Mouse (Mus musculus) R1 (cell line): Measurements from ENCODE around the gene Wars2.

Source experiments
- DNase-seq: peaks from one replicate; pipeline ENCODE4 v3.0.0-alpha.2; 2018; ENCODE audit warnings: low read depth, low spot score

Gene Wars2

DNA sequence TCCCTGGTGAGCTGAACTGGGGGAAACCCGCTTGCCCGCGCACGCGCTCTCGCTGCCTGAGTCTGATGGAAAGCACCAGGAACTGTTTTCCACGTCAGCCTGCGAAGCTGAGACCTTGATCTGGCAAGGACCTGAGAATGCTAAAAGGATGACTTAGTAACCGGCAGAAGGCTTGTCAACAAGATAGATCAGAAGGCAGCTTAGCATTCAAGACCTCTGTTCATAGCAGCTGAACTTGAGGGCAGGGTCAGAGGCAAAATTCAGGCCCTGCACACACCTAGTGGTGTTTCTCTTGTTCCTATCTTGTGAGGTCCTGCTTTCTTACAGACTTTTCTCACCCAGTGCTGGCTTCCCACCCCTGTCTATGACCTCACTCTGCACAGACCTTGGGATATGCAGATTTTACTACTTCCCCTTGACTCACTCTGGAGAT is 122.6 kb downstream of the Wars2 start:
- DNase-seq: no peak

DNA sequence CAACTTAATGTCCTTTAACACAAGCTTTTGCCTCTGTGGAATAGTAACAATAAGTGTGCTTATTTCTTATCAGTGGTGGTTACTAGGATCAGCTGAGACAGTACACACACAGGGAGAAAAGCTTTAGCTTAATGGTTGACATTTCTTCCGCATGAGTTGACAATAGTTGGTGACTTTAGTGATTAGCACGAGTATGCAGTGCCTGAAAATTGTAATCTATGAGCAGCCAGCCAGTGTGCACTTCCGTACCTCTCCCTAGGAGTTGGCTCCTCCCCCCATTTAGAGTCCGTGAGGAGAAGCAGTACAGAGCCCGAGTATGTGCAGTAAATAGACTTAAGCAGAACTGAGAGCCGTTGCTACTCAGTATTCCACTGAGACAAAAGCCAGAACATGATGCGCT is 123.8 kb downstream of the Wars2 start:
- DNase-seq: no peak

DNA sequence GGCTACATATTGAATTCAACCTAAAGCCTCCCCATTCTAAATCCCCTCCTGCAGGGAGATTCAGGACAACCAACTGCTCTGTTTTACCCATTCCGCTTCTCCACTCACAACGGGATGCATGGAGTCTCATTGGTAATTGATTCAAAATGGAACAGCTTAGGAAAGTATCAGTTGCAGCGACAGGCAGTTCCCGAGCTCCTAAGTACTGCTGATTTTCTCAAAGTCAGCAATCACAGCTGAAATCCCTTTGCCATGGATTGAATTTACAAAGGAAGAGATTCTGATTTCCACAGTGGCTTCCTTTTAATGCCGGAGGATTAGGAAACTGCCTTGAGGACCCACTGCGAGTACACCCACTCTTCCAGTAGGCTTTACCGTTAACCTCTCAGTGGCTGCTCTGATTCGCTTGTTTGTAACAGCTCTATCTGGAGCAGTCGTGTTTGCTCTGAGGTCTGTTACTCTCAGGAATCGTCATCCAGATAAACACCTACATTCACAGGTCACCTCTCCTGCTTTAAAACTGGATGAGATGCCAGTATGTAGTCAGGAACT is 126.0 kb downstream of the Wars2 start:
- DNase-seq: no peak

DNA sequence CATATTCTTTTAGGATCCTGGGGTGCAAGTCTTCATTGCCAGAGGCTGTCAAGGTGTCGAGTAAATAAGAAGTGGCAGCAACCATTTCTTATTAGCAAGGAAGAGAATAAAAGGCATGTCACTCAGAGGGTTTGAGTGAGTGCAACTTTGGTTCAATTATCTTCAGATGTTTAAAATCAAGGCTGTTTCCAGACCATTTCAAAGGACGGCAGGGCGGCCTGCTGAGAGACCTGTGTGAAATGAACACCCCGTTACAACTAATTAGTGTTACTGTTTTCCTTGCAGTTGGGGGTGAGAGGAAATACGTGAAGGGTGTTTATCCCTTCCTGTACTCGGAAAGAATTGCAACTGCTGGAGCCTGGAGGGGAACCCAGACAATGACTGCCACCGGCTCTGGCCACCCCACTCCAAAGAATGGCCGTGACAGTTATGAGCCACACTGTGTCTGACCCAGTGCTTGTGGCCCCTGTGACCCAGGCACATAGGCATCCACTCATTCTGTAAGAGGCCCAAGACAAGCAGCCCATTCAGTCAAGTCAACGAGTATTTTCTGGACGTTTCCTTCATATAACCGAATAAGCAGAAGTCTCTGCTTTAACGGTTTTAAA is 137.2 kb downstream of the Wars2 start:
- DNase-seq: no peak

DNA sequence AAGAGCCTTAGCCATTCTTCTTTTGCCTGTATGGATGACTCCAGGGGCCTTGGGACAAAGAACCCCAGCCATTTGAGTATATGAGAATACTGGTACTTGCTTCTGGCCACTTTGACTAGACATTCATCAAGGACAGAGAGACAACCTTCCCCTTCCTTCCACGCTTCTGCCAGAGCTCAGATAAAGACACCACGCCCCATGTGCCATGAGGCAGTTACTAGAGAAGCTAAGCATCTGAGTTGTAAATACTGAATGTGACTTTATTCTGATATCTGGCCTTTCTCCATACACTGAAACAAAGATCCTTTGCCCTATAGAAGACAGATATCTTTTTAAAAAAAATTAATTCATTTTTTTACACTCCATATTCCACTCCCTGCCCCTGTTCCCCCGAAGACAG is 138.8 kb downstream of the Wars2 start:
- no peak for DNase-seq

DNA sequence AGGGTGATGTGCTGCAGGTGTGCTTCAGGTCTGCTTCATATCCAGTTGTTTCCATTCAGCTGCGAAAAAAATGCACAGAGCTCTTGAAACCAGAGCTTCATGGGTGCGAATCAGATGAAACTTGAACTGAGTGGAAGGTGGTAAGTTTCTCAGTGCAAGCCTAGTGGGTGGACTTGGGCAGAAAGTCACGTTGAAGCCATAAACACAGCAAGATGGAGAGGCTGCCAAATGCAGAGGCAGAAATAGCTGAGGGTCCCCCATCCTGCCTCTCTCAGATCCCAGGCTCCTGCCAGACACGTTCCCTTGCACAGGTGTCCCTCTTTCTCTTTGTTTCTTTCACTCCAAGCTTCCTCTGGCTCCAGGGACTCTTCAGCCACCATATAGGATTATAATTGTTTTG is 140.6 kb downstream of the Wars2 start:
- no peak for DNase-seq

GRCm38 (mm10) chr3:99288302-99288701 is 147.4 kb downstream of the Wars2 start:
- DNase-seq: peak; percentile 41
